Mouse (Mus musculus) CH12.LX (cell line): ENCODE data around the gene Cdh23. TPM values are rescaled to one million over a fixed set of nuclear protein-coding genes. Genes with fewer than 3 reads are reported as not detected.

Experiments used
- DNase-seq: peaks from one replicate; pipeline ENCODE4 v3.0.0-alpha.2; 2013; ENCODE audit errors: extremely low read depth
- H3K27ac ChIP-seq: 2 replicates; pipeline ENCODE4 v1.5.1; 2012; ENCODE audit warnings: low read depth, mild to moderate bottlenecking, control low read depth, moderate library complexity; ENCODE audit not compliant: insufficient read depth
- H3K27me3 ChIP-seq: replicated peaks from 2 replicates; pipeline ENCODE3; 2012; ENCODE audit warnings: inconsistent platforms
- H3K36me3 ChIP-seq, 2 experiments: replicated peaks in 1 of 2; 2 replicates each; pipeline versions ENCODE3 to v1.6.1; 2012; ENCODE audit warnings: inconsistent platforms in 1 of 2, low read length in 1 of 2, mild to moderate bottlenecking in 1 of 2, mixed read lengths in 1 of 2, moderate library complexity in 1 of 2; ENCODE audit not compliant: control insufficient read depth in 1 of 2, insufficient read depth in 1 of 2
- H3K4me1 ChIP-seq, 2 experiments: 2 replicates each; pipeline ENCODE4 v1.6.1; 2012; ENCODE audit warnings: inconsistent platforms in 1 of 2, moderate library complexity in 1 of 2; ENCODE audit not compliant: insufficient read depth in 2 of 2, control insufficient read depth in 1 of 2
- H3K4me2 ChIP-seq: 2 replicates; pipeline ENCODE4 v1.6.1; 2012; ENCODE audit warnings: low read depth, mild to moderate bottlenecking, control low read depth; ENCODE audit not compliant: poor library complexity, insufficient read depth, severe bottlenecking
- H3K4me3 ChIP-seq, 3 experiments: fragments of 150-350 bp in 1 of 3; sonication (generic) in 1 of 3; replicated peaks in 1 of 3; 2 replicates each; pipeline versions ENCODE3 to v1.5.1; 2011 to 2012; ENCODE audit warnings: low read depth in 2 of 3, low read length in 2 of 3, mild to moderate bottlenecking in 2 of 3, moderate library complexity in 2 of 3, control low read depth in 1 of 3, improper control_type of control experiment in 1 of 3, inconsistent platforms in 1 of 3, mixed read lengths in 1 of 3; ENCODE audit not compliant: poor library complexity in 1 of 3
- H3K79me2 ChIP-seq: replicated peaks from 2 replicates; pipeline ENCODE4 v1.6.1; 2012; ENCODE audit warnings: mild to moderate bottlenecking, moderate library complexity; ENCODE audit not compliant: control insufficient read depth, poor library complexity, insufficient read depth, severe bottlenecking; ENCODE audit errors: extremely low read depth
- H3K9ac ChIP-seq: 2 replicates; pipeline ENCODE4 v1.6.1; 2012; ENCODE audit warnings: low read depth, mild to moderate bottlenecking, control low read depth, moderate library complexity; ENCODE audit not compliant: insufficient read depth
- H3K9me3 ChIP-seq: replicated peaks from 2 replicates; pipeline ENCODE3; 2012; ENCODE audit warnings: low read length, inconsistent platforms, mixed read lengths
- BHLHE40 ChIP-seq: IDR thresholded peaks from 2 replicates; pipeline ENCODE4 v1.6.1; 2011; ENCODE audit warnings: mild to moderate bottlenecking, low read depth, low read length, improper control_type of control experiment
- CHD2 ChIP-seq: IDR thresholded peaks from 2 replicates; pipeline ENCODE4 v1.6.1; 2011; ENCODE audit warnings: low read length, improper control_type of control experiment
- CTCF ChIP-seq, 2 experiments: IDR thresholded peaks in 1 of 2; conservative IDR thresholded peaks in 1 of 2; 2 replicates each; pipeline ENCODE4 v1.5.1; 2011 to 2012; ENCODE audit warnings: low read depth in 2 of 2, low read length in 2 of 2, improper control_type of control experiment in 1 of 2, inconsistent platforms in 1 of 2, mild to moderate bottlenecking in 1 of 2, moderate library complexity in 1 of 2
- E2F4 ChIP-seq: IDR thresholded peaks from 2 replicates; pipeline ENCODE4 v1.6.1; 2011; ENCODE audit warnings: low read depth, low read length, improper control_type of control experiment; ENCODE audit not compliant: insufficient replicate concordance
- ELF1 ChIP-seq: IDR thresholded peaks from 2 replicates; pipeline ENCODE4 v1.6.1; 2014; ENCODE audit warnings: low read depth, mild to moderate bottlenecking, inconsistent platforms, low read length, improper control_type of control experiment
- EP300 ChIP-seq: IDR thresholded peaks from 2 replicates; pipeline ENCODE4 v1.6.1; 2011; ENCODE audit warnings: low read length, improper control_type of control experiment
- ETS1 ChIP-seq: conservative IDR thresholded peaks from 2 replicates; pipeline ENCODE4 v1.6.1; 2012; ENCODE audit warnings: low read depth, mild to moderate bottlenecking, inconsistent platforms, low read length, improper control_type of control experiment, moderate library complexity
- GABPA ChIP-seq: IDR thresholded peaks from 2 replicates; pipeline ENCODE4 v1.6.1; 2012; ENCODE audit warnings: low read depth, low read length, improper control_type of control experiment, inconsistent platforms; ENCODE audit not compliant: insufficient replicate concordance
- HCFC1 ChIP-seq: IDR thresholded peaks from 2 replicates; pipeline ENCODE4 v1.6.1; 2012; ENCODE audit warnings: low read depth, mild to moderate bottlenecking, inconsistent platforms, low read length, improper control_type of control experiment
- IRF4 ChIP-seq: IDR thresholded peaks from 2 replicates; pipeline ENCODE4 v1.6.1; 2014; ENCODE audit warnings: low read depth, mild to moderate bottlenecking, inconsistent platforms, low read length, improper control_type of control experiment
- JUND ChIP-seq: conservative IDR thresholded peaks from 2 replicates; pipeline ENCODE4 v1.6.1; 2011; ENCODE audit warnings: low read depth, low read length, improper control_type of control experiment
- KAT2A ChIP-seq: IDR thresholded peaks from 2 replicates; pipeline ENCODE4 v1.6.1; 2012; ENCODE audit warnings: low read length, improper control_type of control experiment, inconsistent platforms; ENCODE audit not compliant: insufficient replicate concordance
- MAFK ChIP-seq: IDR thresholded peaks from 2 replicates; pipeline ENCODE4 v1.6.1; 2011; ENCODE audit warnings: low read length, improper control_type of control experiment; ENCODE audit not compliant: insufficient replicate concordance
- MAX ChIP-seq: IDR thresholded peaks from 2 replicates; pipeline ENCODE4 v1.6.1; 2011; ENCODE audit warnings: low read length, improper control_type of control experiment
- MAZ ChIP-seq: IDR thresholded peaks from 2 replicates; pipeline ENCODE4 v1.6.1; 2012; ENCODE audit warnings: low read depth, mild to moderate bottlenecking, inconsistent platforms, low read length, improper control_type of control experiment, moderate library complexity
- NELFE ChIP-seq: IDR thresholded peaks from 2 replicates; pipeline ENCODE4 v1.6.1; 2011; ENCODE audit warnings: low read depth, low read length, improper control_type of control experiment
- NRF1 ChIP-seq: IDR thresholded peaks from 2 replicates; pipeline ENCODE4 v1.6.1; 2014; ENCODE audit warnings: low read depth, mild to moderate bottlenecking, inconsistent platforms, low read length, improper control_type of control experiment, moderate library complexity
- PAX5 ChIP-seq: IDR thresholded peaks from 2 replicates; pipeline ENCODE4 v1.6.1; 2012; ENCODE audit warnings: low read length, inconsistent platforms, mixed read lengths
- POLR2A ChIP-seq: IDR thresholded peaks from 2 replicates; pipeline ENCODE4 v1.6.1; 2011; ENCODE audit warnings: low read depth, mild to moderate bottlenecking, improper control_type of control experiment, low read length
- POLR2AphosphoS2 ChIP-seq: IDR thresholded peaks from 2 replicates; pipeline ENCODE4 v1.6.1; 2011; ENCODE audit warnings: low read depth, low read length, improper control_type of control experiment
- RCOR1 ChIP-seq: conservative IDR thresholded peaks from 2 replicates; pipeline ENCODE4 v1.6.1; 2012; ENCODE audit warnings: low read depth, mild to moderate bottlenecking, inconsistent platforms, low read length, improper control_type of control experiment
- TBP ChIP-seq: conservative IDR thresholded peaks from 2 replicates; pipeline ENCODE4 v1.6.1; 2011; ENCODE audit warnings: low read depth, low read length, improper control_type of control experiment
- TCF12 ChIP-seq: IDR thresholded peaks from 2 replicates; pipeline ENCODE4 v1.6.1; 2014; ENCODE audit warnings: low read depth, mild to moderate bottlenecking, inconsistent platforms, low read length, improper control_type of control experiment
- USF1 ChIP-seq: IDR thresholded peaks from 2 replicates; pipeline ENCODE4 v1.6.1; 2014; ENCODE audit warnings: low read depth, mild to moderate bottlenecking, inconsistent platforms, low read length, improper control_type of control experiment
- ZC3H11A ChIP-seq: IDR thresholded peaks from 2 replicates; pipeline ENCODE4 v1.6.1; 2012; ENCODE audit warnings: low read depth, mild to moderate bottlenecking, inconsistent platforms, low read length, improper control_type of control experiment
- ZMIZ1 ChIP-seq: IDR thresholded peaks from 2 replicates; pipeline ENCODE4 v1.6.1; 2012; ENCODE audit warnings: low read depth, mild to moderate bottlenecking, inconsistent platforms, low read length, improper control_type of control experiment
- ZNF384 ChIP-seq: IDR thresholded peaks from 2 replicates; pipeline ENCODE4 v1.6.1; 2012; ENCODE audit warnings: low read depth, low read length, improper control_type of control experiment, inconsistent platforms
- dilution Hi-C: fragments of 300-500 bp; cut with MboI; formaldehyde crosslinking; loops from 2 replicates; pipeline ENCODE4 v1.14.3; 2020; ENCODE audit warnings: low sequenced_read_pairs; ENCODE audit not compliant: extremely low pct_unique_long_range_greater_than_20kb, extremely low pct_ligation_motif_present
- in situ Hi-C: fragments of 300-500 bp; cut with MboI; formaldehyde crosslinking; loops from 3 replicates; pipeline ENCODE4 v1.14.3; 2019; ENCODE audit warnings: low sequenced_read_pairs, low pct_ligation_motif_present, low pct_unique_long_range_greater_than_20kb, mixed read lengths
- polyA plus RNA-seq: library from polyadenylated mRNA; unstranded; fragments of >175 nt; gene quantifications from 2 replicates; pipeline ENCODE4 v1.2.1, GENCODE M21; 2012; ENCODE audit warnings: low read depth; ENCODE audit not compliant: insufficient read length
- total RNA-seq, 2 experiments: library from RNA; depleted of rRNA; stranded (reverse); fragments of 300-350 nt in 1 of 2; fragments of >200 nt in 1 of 2; gene quantifications; 2 replicates each; pipeline ENCODE4 v1.2.3; 2012 to 2014

Gene Cdh23
- total and polyA plus RNA-seq, 3 experiments: 0.20 to 0.73 (median 0.30) TPM

GRCm38 (mm10) chr10:60351248-60351647 is 345.0 kb downstream of the Cdh23 start:
- in situ Hi-C loops: loop anchor here (5.0 kb wide), 1 partner anchor 41 kb away; no protein-coding TSS in a partner anchor
- peak overlapping the region; percentile 19; the same call in 1 of the 2 replicates for H3K27ac ChIP-seq
- H3K79me2 ChIP-seq: no peaks in the 10 kb centered on the region
- H3K36me3 ChIP-seq: no peaks in the 10 kb centered on the region
- dilution Hi-C loops: no loop called here
- DNase-seq: no peak
- peak overlapping the region; percentile 25 for H3K9ac ChIP-seq
- peaks cover 14% of the 10 kb centered on the region for H3K27me3 ChIP-seq
- H3K4me2 ChIP-seq: peak overlapping the region; percentile 85; the same call in 1 of the 2 replicates
- TF ChIP-seq USF1 (no peak), MAX (no peak), MAFK (no peak), BHLHE40 (no peak), GABPA (no peak), MAZ (no peak), RCOR1 (no peak), ETS1 (no peak), TBP (no peak), PAX5 (no peak), ZMIZ1 (no peak), IRF4 (no peak), HCFC1 (no peak), POLR2AphosphoS2 (no peak), EP300 (no peak), NRF1 (no peak), JUND (no peak), ZNF384 (no peak), CHD2 (no peak)
- no peaks in the 10 kb centered on the region for H3K9me3 ChIP-seq
- H3K4me3 ChIP-seq: no peak overlapping the region
- peaks cover 27 to 55% of the 10 kb centered on the region in 2 experiments for H3K4me1 ChIP-seq

GRCm38 (mm10) chr10:60350805-60351167 is 345.5 kb downstream of the Cdh23 start:
- dilution Hi-C loops: no loop called here
- peak; percentile 85 for DNase-seq

More at GRCm38 (mm10) chr10:60350805-60351167, 345.5 kb downstream of the Cdh23 start:
- Histone ChIP-seq H3K4me2 (peak overlapping the region; percentile 85; the same call in 1 of the 2 replicates), H3K9ac (peak overlapping the region; percentile 45), H3K4me3 (peak overlapping the region in 2 of 3 experiments; percentile 41 to 78), H3K27me3 (peaks cover 15% of the 10 kb centered on the region), H3K4me1 (peaks cover 27 to 57% of the 10 kb centered on the region in 2 experiments), H3K79me2 (no peaks in the 10 kb centered on the region), H3K36me3 (no peaks in the 10 kb centered on the region), H3K27ac (peak overlapping the region; percentile 19; the same call in 1 of the 2 replicates), H3K9me3 (no peaks in the 10 kb centered on the region)
- no peak for TF ChIP-seq E2F4
- 0 out of 2 replicates have a peak, but pooled peaks have one; percentile 27 for TF ChIP-seq ELF1
- TF ChIP-seq NELFE: 0 out of 2 replicates have a peak, but pooled peaks have one; percentile 0
- TF ChIP-seq HCFC1: peak; percentile 22; the same call in 1 of the 2 replicates
- TF ChIP-seq TCF12: no peak; the same call in 1 of the 2 replicates
- TF ChIP-seq CTCF (conservative IDR thresholded peaks at IDR 0.05 in 1 of 2, IDR thresholded peaks at IDR 0.05 in 1 of 2; ENCODE audit: low read depth in 2 of 2, low read length in 2 of 2): no peak
- TF ChIP-seq BHLHE40: no peak
- no peak for TF ChIP-seq POLR2A
- TF ChIP-seq KAT2A: no peak
- no peak for TF ChIP-seq ZC3H11A
- TF ChIP-seq TBP: no peak
- TF ChIP-seq EP300: no peak
- TF ChIP-seq ZMIZ1: no peak
- TF ChIP-seq CHD2: peak; percentile 78
- no peak for TF ChIP-seq NRF1
- TF ChIP-seq IRF4: peak; percentile 65
- in situ Hi-C loops: loop anchor here (5.0 kb wide), 1 partner anchor 42 kb away; no protein-coding TSS in a partner anchor
